Mouse (Mus musculus) fibroblast of lung, adult 2 months (primary cell): ENCODE measurements around the gene Col6a3.

ENCODE experiments used
- DNase-seq: peaks from one replicate; pipeline ENCODE4 v3.0.0-alpha.2; 2011; ENCODE audit warnings: low read depth

The Col6a3 gene

GRCm38 (mm10) chr1:90843836-90844235 lies at the start of gene Col6a3:
Gene Col6a3, minus strand, starts transcription at chr1:90843971.
- peak; percentile 65 for DNase-seq

GRCm38 (mm10) chr1:90885771-90886460 lies 42.1 kb upstream of the Col6a3 start:
- no peak for DNase-seq

GRCm38 (mm10) chr1:90876486-90877270 lies 32.9 kb upstream of the Col6a3 start:
- no peak for DNase-seq

GRCm38 (mm10) chr1:90875961-90876360 lies 32.2 kb upstream of the Col6a3 start:
- no peak for DNase-seq

GRCm38 (mm10) chr1:90875371-90875770 lies 31.6 kb upstream of the Col6a3 start:
- DNase-seq: no peak

GRCm38 (mm10) chr1:90870581-90870980 lies 26.8 kb upstream of the Col6a3 start:
- DNase-seq: no peak

- DNase-seq: no peak
These were observed 23.0 kb upstream of the Col6a3 start for GRCm38 (mm10) chr1:90866734-90867133.

GRCm38 (mm10) chr1:90855880-90856279 lies 12.1 kb upstream of the Col6a3 start:
- no peak for DNase-seq

- DNase-seq: no peak
These were observed 6.1 kb upstream of the Col6a3 start for GRCm38 (mm10) chr1:90849836-90850235.

GRCm38 (mm10) chr1:90845206-90845605 lies 1.4 kb upstream of the Col6a3 start:
- DNase-seq: no peak

GRCm38 (mm10) chr1:90842789-90843587 lies 783 bp downstream of the Col6a3 start:
- DNase-seq: no peak

- DNase-seq: peak; percentile 68
These were observed 3.5 kb downstream of the Col6a3 start for GRCm38 (mm10) chr1:90840250-90840649.

- peak; percentile 83 for DNase-seq
These were observed 5.1 kb downstream of the Col6a3 start for GRCm38 (mm10) chr1:90838657-90839056.

- DNase-seq: peak; percentile 85
These were observed 5.5 kb downstream of the Col6a3 start for GRCm38 (mm10) chr1:90838221-90838620.

- no peak for DNase-seq
These were observed 7.5 kb downstream of the Col6a3 start for GRCm38 (mm10) chr1:90836178-90836740.

GRCm38 (mm10) chr1:90834701-90835100 lies 9.1 kb downstream of the Col6a3 start:
- peak; percentile 89 for DNase-seq

- DNase-seq: no peak
These were observed 13.8 kb downstream of the Col6a3 start for GRCm38 (mm10) chr1:90830006-90830405.

- DNase-seq: no peak
These were observed 30.5 kb downstream of the Col6a3 start for GRCm38 (mm10) chr1:90813226-90813625.

GRCm38 (mm10) chr1:90808930-90809329 lies 34.8 kb downstream of the Col6a3 start:
- DNase-seq: no peak

- DNase-seq: no peak
These were observed 40.7 kb downstream of the Col6a3 start for GRCm38 (mm10) chr1:90803104-90803503.

GRCm38 (mm10) chr1:90801067-90801466 lies 42.7 kb downstream of the Col6a3 start:
- DNase-seq: no peak

GRCm38 (mm10) chr1:90800466-90800865 lies 43.3 kb downstream of the Col6a3 start:
- peak; percentile 91 for DNase-seq
